Mouse (Mus musculus): ENCODE data around the gene Cryab. TPM values are rescaled to one million over a fixed set of nuclear protein-coding genes. Genes with fewer than 3 reads are reported as not detected.

Gene Cryab
- polyA plus RNA-seq, 1 experiment = 6.1 TPM

DNA sequence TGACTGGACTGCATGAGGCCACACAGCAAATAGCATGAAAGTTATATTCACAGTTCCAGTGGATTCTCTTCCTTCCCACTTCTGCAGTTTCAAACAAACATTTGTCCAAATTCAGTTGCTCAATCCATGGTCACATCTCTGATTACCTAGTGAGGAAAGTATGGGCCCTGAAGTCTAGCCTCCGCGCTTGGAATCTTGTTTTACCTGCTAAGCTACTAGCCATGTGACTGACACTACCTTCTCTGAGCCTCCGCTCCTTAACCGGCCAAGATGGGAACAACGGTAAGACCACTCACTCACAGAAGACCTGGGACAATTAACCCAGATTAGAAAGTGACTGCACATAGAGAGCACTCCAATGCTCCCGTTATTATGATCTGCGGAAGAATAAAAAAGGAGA is 5.3 kb upstream of the Cryab start:
- TF ChIP-seq CTCF (IDR thresholded peaks at IDR 0.05; ENCODE audit: borderline replicate concordance, extremely low read depth, insufficient read depth, insufficient read length) = no peak
- DNase-seq (ENCODE audit: low read depth) = no peak

DNA sequence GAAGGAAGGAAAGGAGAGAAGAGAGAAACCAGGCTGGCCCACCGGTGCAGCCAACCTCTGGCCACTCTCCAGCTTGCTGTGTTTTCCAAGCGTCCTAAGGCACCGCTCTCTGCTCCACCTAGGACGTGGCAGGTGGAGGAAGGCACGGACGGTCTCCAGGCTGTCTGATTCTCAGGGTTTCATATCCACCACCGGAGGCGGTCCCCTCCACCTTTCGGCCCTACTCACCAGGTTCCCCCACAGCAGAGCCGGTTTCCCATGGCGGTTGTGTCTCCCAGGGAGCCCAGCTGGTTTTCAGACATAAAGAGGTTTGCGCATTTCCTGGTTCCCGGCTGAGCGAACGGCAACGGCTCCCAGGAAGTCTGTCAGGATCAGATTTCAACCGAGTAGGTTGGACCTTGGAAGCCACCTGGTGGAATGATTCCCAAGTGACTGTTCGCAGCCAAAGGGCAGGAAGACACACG is 4.9 kb upstream of the Cryab start, which contains the start of gene 2310030G06Rik:
TSS of gene 2310030G06Rik (minus strand) at position 323 of the 464 bp plus-strand sequence.
- DNase-seq (ENCODE audit: low read depth) = peak; percentile 51
- TF ChIP-seq POLR2A (IDR thresholded peaks at IDR 0.05; ENCODE audit: borderline replicate concordance, extremely low read depth, insufficient read depth, insufficient read length, poor library complexity, severe bottlenecking) (no peak), CTCF (IDR thresholded peaks at IDR 0.05; ENCODE audit: borderline replicate concordance, extremely low read depth, insufficient read depth, insufficient read length) (no peak)

DNA sequence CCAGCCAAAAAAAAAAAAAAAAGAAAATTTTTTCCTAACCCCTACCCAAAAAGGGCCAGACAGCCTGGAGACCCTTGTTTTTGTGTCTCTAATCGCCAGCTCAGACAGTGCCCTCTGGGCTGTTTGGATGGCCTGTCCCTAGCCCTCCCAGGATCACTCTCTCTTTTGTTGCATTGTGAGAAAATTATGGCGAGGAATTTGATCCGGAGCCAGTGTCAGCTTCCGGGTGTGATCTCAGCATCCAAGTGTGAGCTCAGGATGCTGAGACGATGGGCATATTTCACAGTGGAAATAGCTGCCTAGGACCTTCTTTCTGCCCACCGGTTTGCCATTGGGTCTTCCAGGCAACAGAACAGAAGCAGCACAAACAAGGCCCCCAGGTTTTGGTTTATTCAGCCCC is 419 bp upstream of the Cryab start:
- TF ChIP-seq POLR2A (IDR thresholded peaks at IDR 0.05; ENCODE audit: borderline replicate concordance, extremely low read depth, insufficient read depth, insufficient read length, poor library complexity, severe bottlenecking) (no peak), CTCF (IDR thresholded peaks at IDR 0.05; ENCODE audit: borderline replicate concordance, extremely low read depth, insufficient read depth, insufficient read length) (no peak)
- no peak for DNase-seq (ENCODE audit: low read depth)

DNA sequence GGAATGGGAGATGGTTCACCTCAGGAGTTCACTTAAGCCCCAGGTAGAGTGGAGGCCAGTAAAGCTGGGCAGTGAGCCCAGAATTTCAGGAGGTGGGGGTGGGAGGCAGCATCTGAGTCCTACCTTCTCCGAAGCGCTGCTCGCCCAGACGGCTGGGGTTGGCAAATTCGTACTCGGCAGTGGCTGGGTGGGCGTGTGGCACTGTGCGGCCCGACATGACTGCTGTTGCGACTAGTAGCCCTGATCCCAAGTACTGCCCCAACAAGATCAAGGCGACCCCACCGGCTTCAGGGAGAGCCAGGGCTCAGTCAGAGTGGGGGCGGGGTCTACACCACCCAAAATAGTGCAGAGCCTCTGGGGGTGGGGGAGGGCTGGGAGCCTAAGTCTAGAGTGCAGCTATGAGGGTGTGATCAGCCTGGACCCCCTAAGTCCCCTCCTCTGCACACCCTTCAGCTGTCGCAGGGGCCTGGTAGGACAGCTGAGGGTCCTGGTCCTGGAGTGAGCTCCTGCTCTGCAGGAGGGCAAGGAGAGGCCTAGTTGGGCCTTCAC is 1.0 kb downstream of the Cryab start, which contains the start of gene Hspb2:
TSS of gene Hspb2 (minus strand) at position 301 of the 549 bp plus-strand sequence.
- no peak for DNase-seq (ENCODE audit: low read depth)
- TF ChIP-seq POLR2A (IDR thresholded peaks at IDR 0.05; ENCODE audit: borderline replicate concordance, extremely low read depth, insufficient read depth, insufficient read length, poor library complexity, severe bottlenecking) (no peak), CTCF (IDR thresholded peaks at IDR 0.05; ENCODE audit: borderline replicate concordance, extremely low read depth, insufficient read depth, insufficient read length) (no peak)

DNA sequence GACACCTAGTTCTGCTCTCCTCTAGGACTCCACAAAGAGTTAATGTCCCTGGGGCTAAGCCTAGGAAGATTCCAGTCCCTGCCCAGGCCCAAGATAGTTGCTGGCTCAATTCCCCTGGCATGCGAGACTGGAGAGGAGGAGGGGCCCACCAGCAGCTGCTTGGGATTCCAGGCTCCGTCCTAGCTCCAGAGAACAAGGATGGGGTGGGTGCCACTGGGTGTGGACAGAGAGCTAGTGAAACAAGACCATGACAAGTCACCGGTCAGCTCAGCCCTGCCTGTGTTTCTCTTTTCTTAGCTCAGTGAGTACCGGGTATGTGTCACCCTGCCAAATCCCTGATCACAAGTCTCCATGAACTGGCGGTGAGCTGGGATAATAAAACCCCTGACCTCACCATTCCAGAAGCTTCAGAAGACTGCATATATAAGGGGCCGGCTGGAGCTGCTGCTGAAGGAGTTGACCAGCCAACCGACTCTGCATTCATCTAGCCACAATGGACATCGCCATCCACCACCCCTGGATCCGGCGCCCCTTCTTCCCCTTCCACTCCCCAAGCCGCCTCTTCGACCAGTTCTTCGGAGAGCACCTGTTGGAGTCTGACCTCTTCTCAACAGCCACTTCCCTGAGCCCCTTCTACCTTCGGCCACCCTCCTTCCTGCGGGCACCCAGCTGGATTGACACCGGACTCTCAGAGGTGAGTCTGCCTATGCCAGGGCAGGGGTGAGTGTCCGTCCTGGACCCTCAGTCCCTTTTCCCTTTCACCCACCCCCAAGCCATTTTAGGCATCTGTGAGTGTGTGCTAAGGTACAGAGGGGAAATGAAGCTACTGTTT is 1.9 kb downstream of the Cryab start:
- TF ChIP-seq CTCF (IDR thresholded peaks at IDR 0.05; ENCODE audit: borderline replicate concordance, extremely low read depth, insufficient read depth, insufficient read length) (no peak), POLR2A (IDR thresholded peaks at IDR 0.05; ENCODE audit: borderline replicate concordance, extremely low read depth, insufficient read depth, insufficient read length, poor library complexity, severe bottlenecking) (no peak)
- peak; percentile 67 for DNase-seq (ENCODE audit: low read depth)

DNA sequence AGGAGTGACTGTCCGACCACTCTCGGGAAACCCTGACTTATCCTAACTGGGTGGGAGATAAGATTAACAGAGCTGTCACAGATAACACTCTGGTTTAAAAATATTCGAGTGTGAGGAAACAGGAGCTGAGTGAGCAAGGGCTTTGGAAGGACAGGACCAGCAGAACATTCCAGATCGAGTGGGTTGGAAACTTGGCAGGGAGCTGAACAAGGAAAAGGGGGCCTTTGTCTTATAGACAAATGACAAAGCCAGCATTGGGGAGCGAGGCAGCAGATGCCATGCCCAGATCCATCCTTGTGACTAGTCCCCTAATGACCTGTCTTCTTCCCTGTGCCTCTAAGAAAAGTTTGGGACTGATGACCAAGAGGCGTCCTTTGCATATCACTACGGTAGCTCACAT is 2.8 kb downstream of the Cryab start:
- TF ChIP-seq POLR2A (IDR thresholded peaks at IDR 0.05; ENCODE audit: borderline replicate concordance, extremely low read depth, insufficient read depth, insufficient read length, poor library complexity, severe bottlenecking) = no peak

DNA sequence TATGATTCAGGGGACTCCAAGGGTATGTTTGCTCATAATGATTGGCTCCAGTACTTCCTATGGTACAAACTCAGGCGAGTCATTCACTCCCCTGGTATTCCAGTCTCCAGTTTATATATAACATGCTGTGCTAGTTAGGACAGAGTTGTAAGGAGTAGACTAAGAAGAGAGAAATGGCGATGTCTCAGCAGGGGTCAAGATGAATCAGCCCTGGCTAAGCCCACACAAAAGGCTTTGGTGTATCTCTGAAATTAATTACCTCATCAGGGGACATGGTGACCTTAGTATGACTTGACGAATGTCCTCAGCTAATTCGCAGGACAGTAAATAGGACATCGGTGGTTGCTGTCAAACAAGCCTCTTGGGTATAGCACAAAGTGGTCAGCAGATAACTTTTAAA is 5.6 kb downstream of the Cryab start:
- DNase-seq (ENCODE audit: low read depth) = no peak
- TF ChIP-seq POLR2A (IDR thresholded peaks at IDR 0.05; ENCODE audit: borderline replicate concordance, extremely low read depth, insufficient read depth, insufficient read length, poor library complexity, severe bottlenecking) (no peak), CTCF (IDR thresholded peaks at IDR 0.05; ENCODE audit: borderline replicate concordance, extremely low read depth, insufficient read depth, insufficient read length) (no peak)

More for the DNA sequence above, 2.8 kb downstream of the Cryab start:
- no peak for DNase-seq (ENCODE audit: low read depth)

DNA sequence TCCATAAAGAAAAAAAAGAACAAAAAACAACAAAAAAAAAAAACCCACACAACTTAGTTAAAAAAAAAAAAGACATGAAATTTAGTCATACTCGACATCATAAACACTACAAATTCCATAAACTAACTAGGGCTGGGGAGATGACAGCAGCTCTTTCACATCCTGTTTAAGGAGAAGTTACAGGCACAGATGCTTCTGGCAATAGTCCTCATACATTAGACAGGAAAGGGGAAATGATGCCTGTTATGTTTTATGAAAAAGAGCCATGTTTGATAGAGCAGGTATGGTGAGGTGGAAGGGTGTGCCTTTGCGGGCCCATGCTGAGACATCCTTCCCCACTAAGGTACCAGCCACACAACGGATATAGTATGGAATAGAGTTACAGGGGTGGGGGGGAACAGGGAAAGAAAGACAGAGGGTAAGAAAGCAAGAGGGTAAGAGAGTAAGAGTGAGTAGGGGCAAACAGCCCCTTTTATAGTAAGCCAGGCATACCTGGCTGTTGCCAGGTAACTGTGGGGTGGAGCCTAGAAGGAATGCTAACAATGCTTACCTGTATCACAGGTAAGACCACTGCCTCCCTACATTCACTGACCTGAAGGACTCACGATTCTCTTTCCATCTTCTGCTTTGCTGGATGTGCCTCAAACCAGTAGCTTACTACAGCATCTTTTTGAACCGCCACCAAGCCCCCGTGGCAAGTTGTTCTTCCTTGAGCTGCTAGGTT is 10.6 kb downstream of the Cryab start:
- no peak for TF ChIP-seq POLR2A (IDR thresholded peaks at IDR 0.05; ENCODE audit: borderline replicate concordance, extremely low read depth, insufficient read depth, insufficient read length, poor library complexity, severe bottlenecking)
- no peak for TF ChIP-seq CTCF (IDR thresholded peaks at IDR 0.05; ENCODE audit: borderline replicate concordance, extremely low read depth, insufficient read depth, insufficient read length)
- no peak for DNase-seq (ENCODE audit: low read depth)

DNA sequence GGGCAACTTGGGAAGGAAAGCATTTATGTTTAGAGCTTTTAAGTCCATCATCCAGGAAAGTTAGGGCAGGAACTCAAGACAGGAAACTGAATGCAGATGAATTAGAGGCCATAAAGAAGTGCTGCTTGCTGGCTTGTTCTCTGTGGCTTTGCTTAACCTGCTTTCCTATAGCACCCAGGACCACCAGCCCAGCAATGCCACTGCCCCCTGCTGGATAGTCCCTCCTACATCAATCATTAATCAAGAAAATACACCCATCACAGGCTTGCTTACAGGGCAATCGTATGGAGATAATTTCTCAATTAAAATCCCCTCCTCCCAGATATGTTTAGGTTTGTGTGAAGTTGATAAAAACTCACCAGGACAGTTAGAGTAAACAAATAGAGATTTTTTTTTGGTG is 12.2 kb downstream of the Cryab start:
- DNase-seq (ENCODE audit: low read depth) = peak; percentile 65
- peak; percentile 62; the same call in 1 of the 2 replicates for TF ChIP-seq CTCF (IDR thresholded peaks at IDR 0.05; ENCODE audit: borderline replicate concordance, extremely low read depth, insufficient read depth, insufficient read length)
- no peak for TF ChIP-seq POLR2A (IDR thresholded peaks at IDR 0.05; ENCODE audit: borderline replicate concordance, extremely low read depth, insufficient read depth, insufficient read length, poor library complexity, severe bottlenecking)

DNA sequence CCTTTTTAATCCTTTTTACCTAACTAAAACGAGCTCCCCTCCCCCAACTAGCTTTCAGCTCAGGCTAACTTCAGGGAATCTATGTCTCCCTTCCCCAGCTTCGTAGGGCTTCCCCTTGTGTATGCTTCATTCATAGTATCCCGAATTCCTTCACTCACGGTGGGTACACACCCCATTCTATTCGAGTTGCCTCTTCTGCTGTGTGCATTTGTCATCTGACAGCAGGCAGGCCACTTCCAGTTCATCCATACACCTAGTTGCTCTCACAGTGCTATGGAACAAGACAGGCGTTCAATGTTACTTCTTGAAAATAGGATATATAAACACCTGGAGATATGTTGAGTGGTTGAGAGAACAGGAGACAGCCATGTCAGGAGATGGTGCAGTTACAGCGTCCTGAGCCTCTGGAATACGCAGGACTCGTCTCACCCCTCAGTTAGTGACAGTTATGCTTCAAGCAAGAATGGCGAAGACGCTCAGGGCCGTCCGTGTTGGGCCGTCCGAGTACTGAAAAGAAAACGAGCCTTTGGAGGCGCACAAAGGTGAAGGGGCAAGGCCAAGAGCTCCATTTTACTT is 16.5 kb downstream of the Cryab start:
- no peak for DNase-seq (ENCODE audit: low read depth)
- TF ChIP-seq CTCF (IDR thresholded peaks at IDR 0.05; ENCODE audit: borderline replicate concordance, extremely low read depth, insufficient read depth, insufficient read length) (no peak), POLR2A (IDR thresholded peaks at IDR 0.05; ENCODE audit: borderline replicate concordance, extremely low read depth, insufficient read depth, insufficient read length, poor library complexity, severe bottlenecking) (no peak)

Data from brain, embryonic 14.5 days (tissue).